ENCODE assay signal across 8 mouse cellular contexts in genomic region chr2:91458252-91458672, GRCm38 (mm10). TPM values are rescaled to one million over a fixed set of nuclear protein-coding genes. Genes with fewer than 3 reads are reported as not detected.
DNase-seq lines count a peak whose midpoint lies in the region; ATAC-seq and TF ChIP-seq lines count a peak whose summit lies in the region.

No protein-coding gene starts in this region.

- H3K4me1 ChIP-seq in forebrain, embryonic 10.5 days, result peaks cover 79% of the 10 kb centered on the region
- peaks cover 36% of the 10 kb centered on the region for H3K4me1 ChIP-seq in liver, embryonic 11.5 days (replicated peaks; ENCODE audit: control insufficient read depth, insufficient read depth, low read length)
- peaks cover 40% of the 10 kb centered on the region for H3K4me1 ChIP-seq in neural tube, embryonic 12.5 days

- peak overlapping the region; percentile 61 for H3K9ac ChIP-seq in liver, embryonic 11.5 days (ENCODE audit: low read depth, low read length)
- H3K9ac ChIP-seq in neural tube, embryonic 12.5 days, result peak overlapping the region; percentile 80

- peaks cover 16% of the 10 kb centered on the region for H3K27me3 ChIP-seq in forebrain, embryonic 10.5 days (ENCODE audit: poor library complexity, severe bottlenecking)
- peaks cover 28% of the 10 kb centered on the region for H3K27me3 ChIP-seq in liver, embryonic 11.5 days (replicated peaks; ENCODE audit: control insufficient read depth, insufficient read depth, low read length)
- no peaks in the 10 kb centered on the region for H3K27me3 ChIP-seq in neural tube, embryonic 12.5 days (replicated peaks)

- no peak for ATAC-seq in liver, embryonic 11.5 days (replicated peaks; ENCODE audit: low FRiP score)
- peak; percentile 39 for ATAC-seq in neural tube, embryonic 12.5 days (ENCODE audit: low FRiP score, low read depth)

- H3K9me3 ChIP-seq in forebrain, embryonic 10.5 days, result peaks cover 5% of the 10 kb centered on the region; the same call in 1 of the 2 replicates
- H3K9me3 ChIP-seq in liver, embryonic 11.5 days (ENCODE audit: control insufficient read depth, low read length), result peaks cover 5% of the 10 kb centered on the region; the same call in 1 of the 2 replicates
- no peaks in the 10 kb centered on the region for H3K9me3 ChIP-seq in neural tube, embryonic 12.5 days

- DNase-seq in layer of hippocampus, adult 2 months (ENCODE audit: low spot score in 2 of 2), result peak in 1 of 2 experiments; percentile 36
- DNase-seq in layer of hippocampus, adult 9-11 months, result no peak
- DNase-seq in MEL-GATA-1-ER (ENCODE audit: extremely low read depth, low read depth), result peak; percentile 38
- DNase-seq in forebrain, embryonic 10.5 days (ENCODE audit: extremely low spot score, low spot score), result peak; percentile 76
- DNase-seq in heart, postnatal 14 days, result peak; percentile 55 to 62
- DNase-seq in liver, embryonic 11.5 days (ENCODE audit: low spot score), result peak; percentile 61
- no peak for DNase-seq in cerebellum, adult 11-12 months

- H3K36me3 ChIP-seq in forebrain, embryonic 10.5 days (replicated peaks), result peaks cover 17% of the 10 kb centered on the region
- no peaks in the 10 kb centered on the region for H3K36me3 ChIP-seq in liver, embryonic 11.5 days (ENCODE audit: control insufficient read depth, insufficient read depth, low read length)
- H3K36me3 ChIP-seq in neural tube, embryonic 12.5 days, result no peaks in the 10 kb centered on the region

- 0% methylated on average over 21 of the region's 21 CpGs for WGBS in forebrain, embryonic 10.5 days
- WGBS in liver, embryonic 11.5 days, result under 1% methylated on average over 21 of the region's 21 CpGs
- WGBS in neural tube, embryonic 12.5 days, result under 1% methylated on average over 21 of the region's 21 CpGs

- TF ChIP-seq CTCF in layer of hippocampus, adult 2 months (conservative IDR thresholded peaks at IDR 0.05), result no peak

- intact Hi-C loops in heart, postnatal 14 days (cut with DNase I), result loop anchor here (5.0 kb wide), 1 partner anchor 171 kb away; no protein-coding TSS in a partner anchor

- H3K27ac ChIP-seq in layer of hippocampus, adult 2 months, result peak overlapping the region; percentile 76
- H3K27ac ChIP-seq in forebrain, embryonic 10.5 days, result peak overlapping the region; percentile 97
- H3K27ac ChIP-seq in liver, embryonic 11.5 days (ENCODE audit: low read depth, low read length), result peak overlapping the region; percentile 67; the same call in 1 of the 2 replicates
- H3K27ac ChIP-seq in neural tube, embryonic 12.5 days, result 0 out of 2 replicates have a peak overlapping the region, but pooled peaks have one; percentile 23

- peak overlapping the region; percentile 76 for H3K4me3 ChIP-seq in layer of hippocampus, adult 2 months
- H3K4me3 ChIP-seq in forebrain, embryonic 10.5 days, result peak overlapping the region; percentile 85
- H3K4me3 ChIP-seq in liver, embryonic 11.5 days (ENCODE audit: low read depth, low read length), result peak overlapping the region; percentile 67
- peak overlapping the region; percentile 72 for H3K4me3 ChIP-seq in neural tube, embryonic 12.5 days

- H3K4me2 ChIP-seq in liver, embryonic 11.5 days, result peak overlapping the region; percentile 95
- peak overlapping the region; percentile 97 for H3K4me2 ChIP-seq in neural tube, embryonic 12.5 days (replicated peaks)

RNA-seq across cellular contexts. Expression of gene Lrp4, which starts 1.0 kb away (rescaled TPM):
- 10 to 100 TPM; 30.1 to 30.6 TPM for total RNA-seq in layer of hippocampus, adult 2 months (2021)
- 10.6 and 11.3 TPM in 2 replicates for polyA plus RNA-seq in forebrain, embryonic 10.5 days (2016; fragmentation: Nextera tagmentation; extraction: Ambion mirVana)
- 10 to 100 TPM; 11.1 to 13.3 TPM for total RNA-seq in heart, postnatal 14 days (2021)
- 1.7 and 1.9 TPM in 2 replicates for polyA plus RNA-seq in liver, embryonic 11.5 days (2014; fragmentation: Nextera tagmentation; extraction: Ambion mirVana)
- 5.3 and 5.4 TPM in 2 replicates for polyA plus RNA-seq in neural tube, embryonic 12.5 days (2016; fragmentation: Nextera tagmentation; extraction: Ambion mirVana)

RNA-seq across cellular contexts. Expression of gene 1110051M20Rik, which starts 13.8 kb away (rescaled TPM):
- total RNA-seq in layer of hippocampus, adult 2 months (2021), result 100 to 1,000 TPM; 110 to 122 TPM
- 95.7 and 100 TPM in 2 replicates for polyA plus RNA-seq in forebrain, embryonic 10.5 days (2016; fragmentation: Nextera tagmentation; extraction: Ambion mirVana)
- 10 to 100 TPM; 10.5 to 12.0 TPM for total RNA-seq in heart, postnatal 14 days (2021)
- polyA plus RNA-seq in liver, embryonic 11.5 days (2014; fragmentation: Nextera tagmentation; extraction: Ambion mirVana), result 23.7 and 24.8 TPM in 2 replicates
- polyA plus RNA-seq in neural tube, embryonic 12.5 days (2016; fragmentation: Nextera tagmentation; extraction: Ambion mirVana), result 106 and 112 TPM in 2 replicates

Comparison
In these comparisons a context has a peak if more than half of its experiments do, and no peak if none do; other contexts are left out.
1. DNase-seq: peak in MEL-GATA-1-ER (single experiment), forebrain, embryonic 10.5 days (single experiment), heart, postnatal 14 days (2 of 2) and liver, embryonic 11.5 days (single experiment); none in layer of hippocampus, adult 9-11 months (single experiment) and cerebellum, adult 11-12 months (single experiment).
2. H3K27ac ChIP-seq: peak in every context shown above with its lines; median percentile 97 in forebrain, embryonic 10.5 days; 76 in layer of hippocampus, adult 2 months; 67 in liver, embryonic 11.5 days; 23 in neural tube, embryonic 12.5 days.
3. Peak in every context shown above with its lines, with median percentiles within 50 percentile points of each other: H3K4me3 ChIP-seq.